Comparison of ENCODE assay signal across 23 mouse cellular contexts in genomic region chr7:111374534-111374933, GRCm38 (mm10).
"Had no signal": no experiment of that assay in that cellular context is flagged by ENCODE, and none has a peak within 500 bp of the region (broad histone marks: within the 10 kb centered on the region; RNA-seq: fewer than 3 reads in every experiment).

No protein-coding gene starts in this region.

- H3K27ac ChIP-seq: heart, embryonic 10.5 days; heart, embryonic 13.5 days; heart, embryonic 15.5 days; hindbrain, embryonic 13.5 days; hindbrain, embryonic 15.5 days; hindbrain, postnatal 0 days; limb, embryonic 13.5 days; limb, embryonic 15.5 days; liver, embryonic 12.5 days; liver, embryonic 14.5 days had no signal

- H3K9ac ChIP-seq: forebrain, postnatal 0 days; heart, embryonic 13.5 days; heart, embryonic 15.5 days; hindbrain, embryonic 13.5 days; hindbrain, embryonic 15.5 days; limb, embryonic 13.5 days; limb, embryonic 15.5 days; liver, embryonic 12.5 days; liver, embryonic 14.5 days had no signal

- H3K27me3 ChIP-seq: heart, embryonic 13.5 days; heart, embryonic 15.5 days; hindbrain, embryonic 13.5 days; hindbrain, embryonic 15.5 days; limb, embryonic 13.5 days; limb, embryonic 15.5 days; liver, embryonic 12.5 days had no signal

- H3K4me1 ChIP-seq: heart, embryonic 10.5 days; liver, embryonic 12.5 days had no signal

- H3K36me3 ChIP-seq: heart, embryonic 10.5 days; heart, embryonic 13.5 days; heart, embryonic 15.5 days; hindbrain, embryonic 13.5 days; hindbrain, embryonic 15.5 days; limb, embryonic 13.5 days; limb, embryonic 15.5 days; liver, embryonic 12.5 days had no signal

- ATAC-seq: forebrain, postnatal 0 days; hindbrain, postnatal 0 days; liver, embryonic 12.5 days had no signal

- DNase-seq: forebrain, postnatal 0 days; gastrocnemius, postnatal 14 days; gastrocnemius, postnatal 36 days; heart, adult 18-20 months; heart, postnatal 14 days; heart, postnatal 36 days; kidney, adult 11 months; kidney, adult 2 months; kidney, postnatal 10 days; kidney, postnatal 36 days; layer of hippocampus, adult 9-11 months; layer of hippocampus, postnatal 36 days; left cerebral cortex, postnatal 4 days had no signal

- H3K9me3 ChIP-seq: heart, embryonic 10.5 days; heart, embryonic 13.5 days; heart, embryonic 15.5 days; hindbrain, embryonic 13.5 days; hindbrain, embryonic 15.5 days; limb, embryonic 13.5 days; limb, embryonic 15.5 days; liver, embryonic 12.5 days had no signal

- H3K4me3 ChIP-seq: heart, embryonic 10.5 days; heart, embryonic 13.5 days; heart, embryonic 15.5 days; hindbrain, embryonic 13.5 days; hindbrain, embryonic 15.5 days; limb, embryonic 13.5 days; limb, embryonic 15.5 days; liver, embryonic 12.5 days had no signal

- H3K4me2 ChIP-seq: heart, embryonic 13.5 days; heart, embryonic 15.5 days; hindbrain, embryonic 13.5 days; hindbrain, embryonic 15.5 days; limb, embryonic 13.5 days; limb, embryonic 15.5 days; liver, embryonic 12.5 days had no signal
